Mouse (Mus musculus) forebrain, postnatal 0 days (tissue): Measurements from ENCODE around the gene Cdk8. TPM values are rescaled to one million over a fixed set of nuclear protein-coding genes. Genes with fewer than 3 reads are reported as not detected.

Source experiments
- ATAC-seq: fragments of 200-750 bp; cut with Nextera tagmentation; 2 replicates; pipeline ENCODE4 v1.8.0; 2017; ENCODE audit warnings: mild to moderate bottlenecking, moderate library complexity
- DNase-seq: peaks from one replicate; pipeline ENCODE4 v3.0.0-alpha.2; 2015
- H3K27ac ChIP-seq: fragments of 300-500 bp; sonication (generic); 2 replicates; pipeline ENCODE4 v1.5.1; 2014; ENCODE audit warnings: low read depth, mild to moderate bottlenecking, antibody characterized with exemption, low read length, moderate library complexity, mixed read lengths
- H3K27me3 ChIP-seq: fragments of 300-500 bp; sonication (generic); 2 replicates; pipeline ENCODE4 v1.6.1; 2014; ENCODE audit warnings: mild to moderate bottlenecking, low read length, mixed read lengths; ENCODE audit not compliant: insufficient read depth
- H3K36me3 ChIP-seq: fragments of 300-500 bp; sonication (generic); 2 replicates; pipeline ENCODE4 v1.6.1; 2014; ENCODE audit warnings: mild to moderate bottlenecking, moderate library complexity; ENCODE audit not compliant: insufficient read depth
- H3K4me1 ChIP-seq: fragments of 300-500 bp; sonication (generic); 2 replicates; pipeline ENCODE4 v1.6.1; 2014; ENCODE audit warnings: antibody characterized with exemption; ENCODE audit not compliant: insufficient read depth
- H3K4me2 ChIP-seq: fragments of 300-500 bp; sonication (generic); 2 replicates; pipeline ENCODE4 v1.6.1; 2014; ENCODE audit warnings: low read depth, mild to moderate bottlenecking, moderate library complexity
- H3K4me3 ChIP-seq: fragments of 300-500 bp; sonication (generic); 2 replicates; pipeline ENCODE4 v1.5.1; 2014; ENCODE audit warnings: low read depth, low read length, mixed read lengths
- H3K9ac ChIP-seq: fragments of 300-500 bp; sonication (generic); 2 replicates; pipeline ENCODE4 v1.6.1; 2014; ENCODE audit warnings: mild to moderate bottlenecking
- H3K9me3 ChIP-seq: fragments of 300-500 bp; sonication (generic); 2 replicates; pipeline ENCODE4 v1.6.1; 2016; ENCODE audit warnings: low read length
- CTCF ChIP-seq: sonication (generic); IDR thresholded peaks from 2 replicates; pipeline ENCODE4 v1.5.1; 2016; ENCODE audit warnings: antibody characterized with exemption, control low read depth, low read depth
- WGBS: fragments of 180-500 bp; shearing (Covaris S2); extraction: QIAGEN DNeasy Blood & Tissue Kit; methylation state at CpG from one replicate; pipeline ENCODE4 v1.1.7; 2014; 5-methylcytosine and 5-hydroxymethylcytosine counted together
- polyA plus RNA-seq: library from polyadenylated mRNA; unstranded; fragments of >200 nt; fragmentation: Nextera tagmentation; extraction: Ambion mirVana; gene quantifications from 2 replicates; pipeline ENCODE4 v1.2.1, GENCODE M21; 2015
- total RNA-seq: library from RNA; depleted of rRNA; stranded (reverse); fragments of >200 nt; gene quantifications from 2 replicates; pipeline ENCODE4 v1.2.3, GENCODE M21; 2014

Cdk8 gene
- total and polyA plus RNA-seq, 2 experiments from 2014 or later = 13.1 to 48.8 TPM

DNA sequence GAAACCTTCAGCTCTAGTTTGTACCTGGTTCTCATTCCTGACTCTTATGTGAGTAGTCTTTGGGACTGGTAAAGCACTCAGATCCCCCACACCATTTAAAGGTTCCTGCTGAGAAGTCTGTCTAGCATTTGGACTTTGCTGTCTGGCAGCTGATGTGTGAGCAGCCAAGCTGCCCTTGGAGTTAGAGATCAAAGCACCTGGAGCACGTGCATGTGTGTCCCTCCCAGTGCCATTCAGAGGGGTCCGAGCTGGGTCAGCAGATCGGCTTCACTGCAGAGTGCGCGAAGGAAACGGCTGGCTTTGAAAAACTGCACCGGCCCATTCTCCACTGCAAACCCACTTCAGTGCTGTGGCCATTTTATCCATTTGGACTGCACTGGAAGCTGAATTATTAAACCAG lies 58.9 kb downstream of the Cdk8 start:
- TF ChIP-seq CTCF = no peak
- no peaks in the 10 kb centered on the region for H3K27me3 ChIP-seq
- H3K9me3 ChIP-seq = no peaks in the 10 kb centered on the region
- 83% methylated on average over 7 of the region's 7 CpGs for WGBS
- peaks cover 30% of the 10 kb centered on the region for H3K36me3 ChIP-seq
- H3K4me2 ChIP-seq = no peak overlapping the region
- H3K9ac ChIP-seq = no peak overlapping the region
- H3K4me1 ChIP-seq = no peaks in the 10 kb centered on the region
- no peak overlapping the region for H3K4me3 ChIP-seq
- no peak for DNase-seq
- no peak for ATAC-seq
- no peak overlapping the region for H3K27ac ChIP-seq

DNA sequence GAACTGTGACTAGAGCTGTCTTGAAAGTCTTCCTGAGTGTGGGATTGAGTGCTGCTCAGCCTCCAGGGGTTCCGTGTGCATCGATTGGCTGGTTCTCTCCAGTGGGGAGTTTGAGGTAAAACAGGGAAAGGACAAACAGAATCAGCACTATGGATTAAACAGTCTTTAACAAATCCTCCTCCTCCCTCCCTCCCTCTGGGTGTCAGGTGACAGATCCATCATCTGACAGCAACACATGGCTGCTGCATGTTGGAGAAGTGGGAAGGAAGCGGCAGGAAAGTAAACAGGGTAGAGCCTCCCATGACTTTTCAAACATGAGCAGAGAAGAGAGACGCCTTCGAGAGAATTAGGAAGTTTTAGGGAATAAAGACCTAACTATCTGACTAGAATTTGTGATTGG lies 59.4 kb downstream of the Cdk8 start:
- no peak overlapping the region for H3K4me2 ChIP-seq
- peaks cover 26% of the 10 kb centered on the region for H3K36me3 ChIP-seq
- H3K4me3 ChIP-seq = no peak overlapping the region
- H3K9ac ChIP-seq = no peak overlapping the region
- no peak for TF ChIP-seq CTCF
- no peaks in the 10 kb centered on the region for H3K27me3 ChIP-seq
- H3K9me3 ChIP-seq = no peaks in the 10 kb centered on the region
- no peak overlapping the region for H3K27ac ChIP-seq
- no peak for DNase-seq
- 87% methylated on average over 5 of the region's 5 CpGs for WGBS
- no peaks in the 10 kb centered on the region for H3K4me1 ChIP-seq
- no peak for ATAC-seq

DNA sequence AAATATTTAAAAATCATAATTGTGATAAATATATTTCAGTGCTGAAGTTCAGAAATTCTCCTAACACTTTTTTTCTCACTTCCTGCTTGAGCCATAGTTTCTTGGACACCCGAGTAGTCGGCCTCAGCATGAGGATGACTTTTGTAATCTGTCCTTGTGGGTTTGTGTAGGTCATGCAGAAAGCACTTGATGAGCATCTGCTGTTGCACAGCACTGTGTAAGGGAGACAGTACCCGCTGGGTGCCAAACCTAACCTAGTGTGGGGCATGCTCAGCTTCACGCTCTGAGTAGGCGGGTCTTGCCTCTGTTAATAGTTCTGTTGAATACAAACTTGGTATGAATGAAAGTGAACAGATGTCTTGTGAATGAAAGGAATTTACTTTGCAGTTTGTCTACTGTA lies 60.5 kb downstream of the Cdk8 start:
- DNase-seq (no peak), ATAC-seq (no peak)
- TF ChIP-seq CTCF = no peak
- peaks cover 27% of the 10 kb centered on the region for H3K36me3 ChIP-seq
- H3K4me2 ChIP-seq = no peak overlapping the region
- H3K4me3 ChIP-seq = no peak overlapping the region
- WGBS = 67% methylated on average over 5 of the region's 5 CpGs
- no peaks in the 10 kb centered on the region for H3K9me3 ChIP-seq
- H3K9ac ChIP-seq = no peak overlapping the region
- H3K4me1 ChIP-seq = no peaks in the 10 kb centered on the region
- H3K27ac ChIP-seq = no peak overlapping the region
- no peaks in the 10 kb centered on the region for H3K27me3 ChIP-seq

DNA sequence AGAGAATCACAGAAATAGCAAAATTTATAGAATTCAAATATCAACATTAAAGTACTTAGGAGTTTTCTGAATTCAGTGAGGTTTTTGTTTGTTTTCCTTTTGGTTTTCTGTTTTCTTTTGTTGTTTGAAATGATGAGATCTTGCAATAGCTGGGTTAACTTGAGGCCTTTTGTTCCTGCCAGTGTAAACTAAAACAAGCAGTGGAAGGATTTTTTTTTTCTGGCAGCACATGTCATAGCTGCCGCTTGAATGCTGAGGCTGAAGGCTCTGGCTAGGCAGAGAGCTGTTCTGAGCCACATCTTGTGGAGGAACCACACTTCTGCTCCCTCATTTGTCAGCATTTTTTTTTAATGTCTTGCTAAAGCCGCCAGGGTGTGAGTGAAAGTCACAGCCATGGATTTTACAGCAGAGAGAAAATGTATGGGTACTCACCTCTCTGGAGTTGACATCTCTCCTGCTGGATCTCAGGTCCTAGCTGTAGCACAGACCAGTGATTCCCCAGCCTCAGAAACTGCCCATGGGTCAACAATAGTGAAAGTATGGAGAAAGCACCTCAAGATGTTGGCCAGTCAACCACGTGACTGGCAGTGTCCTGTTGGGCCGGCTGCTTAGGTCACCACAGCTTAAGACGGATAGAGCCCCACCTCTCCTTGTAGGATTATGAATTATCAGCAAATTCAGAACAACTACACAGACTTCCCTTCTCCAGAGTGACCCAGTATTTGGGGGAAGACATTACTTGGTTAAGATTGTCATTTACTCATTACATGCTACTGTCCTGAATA lies 62.1 kb downstream of the Cdk8 start:
- WGBS = 84% methylated on average over 5 of the region's 5 CpGs
- no peak overlapping the region for H3K9ac ChIP-seq
- no peak overlapping the region for H3K4me2 ChIP-seq
- H3K36me3 ChIP-seq = peaks cover 23% of the 10 kb centered on the region
- no peaks in the 10 kb centered on the region for H3K4me1 ChIP-seq
- ATAC-seq (no peak), DNase-seq (no peak)
- H3K27me3 ChIP-seq = no peaks in the 10 kb centered on the region
- TF ChIP-seq CTCF = no peak
- no peak overlapping the region for H3K4me3 ChIP-seq
- no peaks in the 10 kb centered on the region for H3K9me3 ChIP-seq
- no peak overlapping the region for H3K27ac ChIP-seq

DNA sequence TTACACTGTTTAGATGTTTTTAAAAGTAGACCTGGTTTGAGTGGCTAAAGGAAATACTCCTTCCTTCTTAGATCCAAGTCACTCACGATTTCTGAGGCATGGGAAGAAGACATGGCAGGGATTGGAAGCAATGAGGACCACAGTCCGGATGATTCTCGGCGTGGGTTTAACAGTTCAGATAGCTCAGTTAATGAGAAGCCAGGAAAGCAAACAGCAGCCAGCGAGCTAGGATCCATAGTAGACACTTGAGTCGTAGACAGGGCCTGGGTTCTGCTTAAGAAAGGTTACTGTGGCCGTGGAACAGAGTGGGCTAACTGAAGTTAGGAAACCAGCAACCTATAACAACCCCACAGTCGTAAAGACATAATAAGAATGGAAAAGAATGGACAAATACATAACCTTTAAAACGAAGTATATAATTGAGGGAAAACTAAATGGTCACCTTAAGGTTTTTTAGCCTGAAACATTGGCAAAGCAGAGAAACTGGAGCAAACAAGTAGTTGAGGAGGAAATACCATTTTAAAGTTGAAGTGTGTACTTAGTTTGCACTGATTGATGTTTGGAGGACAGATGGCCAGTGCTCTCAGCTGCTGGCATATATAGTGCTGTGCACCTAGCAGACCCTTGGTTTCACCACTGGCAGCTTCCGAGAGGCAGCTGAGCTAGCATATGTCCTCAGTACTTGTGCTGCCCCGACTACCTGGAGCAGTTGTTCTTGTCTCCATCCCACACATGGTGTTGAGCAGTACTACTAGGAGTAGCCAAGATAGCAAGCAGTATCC lies 63.1 kb downstream of the Cdk8 start:
- H3K9me3 ChIP-seq = no peaks in the 10 kb centered on the region

DNA sequence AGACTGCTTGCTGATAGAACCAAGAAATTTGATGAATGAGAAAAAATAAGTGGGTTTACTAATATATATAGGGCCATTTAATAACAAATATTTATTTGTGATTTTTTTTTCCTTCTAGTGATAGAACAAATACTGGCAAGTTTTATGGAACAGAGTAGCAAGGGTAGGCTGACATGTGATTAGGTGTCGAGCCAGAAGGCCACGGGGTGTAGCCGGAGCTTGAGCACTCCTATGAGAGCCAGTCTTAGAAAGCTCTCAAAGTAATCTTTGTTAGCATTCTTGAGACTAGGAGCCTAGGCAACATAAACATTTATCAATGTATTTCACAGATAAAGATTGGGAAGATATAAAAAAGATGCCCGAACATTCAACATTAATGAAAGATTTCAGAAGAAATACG lies 63.8 kb downstream of the Cdk8 start:
- WGBS = 92% methylated on average over 5 of the region's 5 CpGs
- TF ChIP-seq CTCF = no peak
- Histone ChIP-seq H3K4me2 (no peak overlapping the region), H3K9me3 (no peaks in the 10 kb centered on the region), H3K9ac (no peak overlapping the region), H3K4me1 (no peaks in the 10 kb centered on the region), H3K27me3 (no peaks in the 10 kb centered on the region), H3K4me3 (no peak overlapping the region), H3K27ac (no peak overlapping the region), H3K36me3 (peaks cover 37% of the 10 kb centered on the region)
- DNase-seq (no peak), ATAC-seq (no peak)

More for the DNA sequence above, 63.1 kb downstream of the Cdk8 start:
- H3K4me2 ChIP-seq = no peak overlapping the region
- TF ChIP-seq CTCF = no peak
- no peak overlapping the region for H3K4me3 ChIP-seq
- no peak overlapping the region for H3K9ac ChIP-seq
- DNase-seq (no peak), ATAC-seq (no peak)
- H3K36me3 ChIP-seq = peaks cover 33% of the 10 kb centered on the region
- no peaks in the 10 kb centered on the region for H3K4me1 ChIP-seq
- 94% methylated on average over 11 of the region's 11 CpGs for WGBS
- no peak overlapping the region for H3K27ac ChIP-seq
- no peaks in the 10 kb centered on the region for H3K27me3 ChIP-seq
